Mouse (Mus musculus) thymus, postnatal 10 days (tissue): ENCODE data around the gene Rnf216.
A peak's percentile ranks its signal among the peaks of the same experiment; 100 is the strongest.

Source experiments
- DNase-seq, 2 experiments: peaks; one replicate each; pipeline ENCODE4 v3.0.0; 2021; ENCODE audit warnings: low spot score in 2 of 2

Rnf216 gene

GRCm38 (mm10) chr5:143101626-143102025 is 11.2 kb downstream of the Rnf216 start:
- no peak for DNase-seq

GRCm38 (mm10) chr5:143095256-143095655 is 17.5 kb downstream of the Rnf216 start:
- no peak for DNase-seq

GRCm38 (mm10) chr5:143092891-143093290 is 19.9 kb downstream of the Rnf216 start:
- DNase-seq = no peak

- DNase-seq = peak in 1 of 2 experiments; percentile 17
Measured at GRCm38 (mm10) chr5:143084898-143085297, 27.9 kb downstream of the Rnf216 start.

GRCm38 (mm10) chr5:143079806-143080205 is 33.0 kb downstream of the Rnf216 start:
- no peak for DNase-seq

- no peak for DNase-seq
Measured at GRCm38 (mm10) chr5:143076603-143077143, 36.1 kb downstream of the Rnf216 start.

GRCm38 (mm10) chr5:143075987-143076386 is 36.8 kb downstream of the Rnf216 start:
- no peak for DNase-seq

DNA sequence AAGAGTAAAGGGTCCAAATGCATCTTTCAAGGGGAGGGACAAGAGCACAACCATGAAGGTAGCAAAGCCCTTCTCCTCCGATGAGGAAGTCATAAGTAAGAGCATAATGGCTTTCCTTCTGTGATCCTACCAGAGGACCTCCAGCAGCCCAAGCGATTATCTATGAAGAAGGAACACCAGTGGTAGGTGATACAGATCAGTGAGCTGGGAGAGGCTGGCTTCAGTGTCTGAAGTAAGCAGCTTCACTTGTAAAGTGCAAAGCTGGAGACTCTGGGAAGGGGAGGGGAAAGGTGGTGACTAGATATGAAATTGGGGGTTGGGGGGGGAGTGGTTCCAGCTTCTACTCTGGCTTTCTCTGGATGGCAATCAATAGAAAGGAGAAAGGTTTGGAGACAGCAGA is 43.7 kb downstream of the Rnf216 start:
- DNase-seq = no peak

GRCm38 (mm10) chr5:143068382-143068781 is 44.4 kb downstream of the Rnf216 start:
- no peak for DNase-seq

GRCm38 (mm10) chr5:143066551-143066958 is 46.2 kb downstream of the Rnf216 start:
- DNase-seq = peak in 1 of 2 experiments; percentile 68

DNA sequence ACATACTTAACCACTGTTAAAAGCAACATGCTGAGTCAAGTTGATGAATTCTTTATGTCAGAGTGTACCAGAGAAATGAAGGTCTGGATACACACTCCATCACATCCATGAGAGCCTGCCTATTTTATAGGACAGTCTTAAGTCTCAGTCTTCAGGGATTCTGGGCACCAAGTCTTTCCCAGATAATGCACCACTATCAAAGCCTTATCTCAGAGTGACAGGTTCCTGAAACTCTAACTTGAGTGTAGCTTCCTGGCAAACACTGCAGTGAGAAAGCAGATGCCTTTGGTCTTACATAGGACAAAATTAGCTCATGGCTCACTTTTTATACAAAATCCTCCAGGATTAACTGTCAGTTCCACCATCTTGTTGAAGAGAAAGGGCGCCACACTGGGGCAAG is 46.7 kb downstream of the Rnf216 start:
- DNase-seq = no peak

DNA sequence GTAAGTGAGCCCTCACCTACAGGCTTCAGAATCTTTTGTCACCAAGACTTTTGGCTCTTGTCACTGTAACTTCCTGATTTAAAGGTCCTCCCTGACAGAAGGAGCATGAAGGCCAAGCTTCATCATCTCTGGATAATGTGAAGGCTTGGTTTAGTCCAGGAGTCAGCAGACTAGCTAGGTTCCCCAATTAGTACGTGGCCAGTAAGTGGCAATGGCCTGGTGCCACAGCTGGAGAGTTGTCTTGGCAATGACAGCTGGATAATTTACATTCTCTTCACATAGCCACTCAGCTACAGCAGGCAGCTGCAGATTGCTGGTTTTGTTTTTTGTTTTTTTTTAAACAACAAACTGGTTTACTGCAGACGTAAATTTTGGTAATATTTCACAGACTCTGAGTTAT is 47.6 kb downstream of the Rnf216 start:
- no peak for DNase-seq

DNA sequence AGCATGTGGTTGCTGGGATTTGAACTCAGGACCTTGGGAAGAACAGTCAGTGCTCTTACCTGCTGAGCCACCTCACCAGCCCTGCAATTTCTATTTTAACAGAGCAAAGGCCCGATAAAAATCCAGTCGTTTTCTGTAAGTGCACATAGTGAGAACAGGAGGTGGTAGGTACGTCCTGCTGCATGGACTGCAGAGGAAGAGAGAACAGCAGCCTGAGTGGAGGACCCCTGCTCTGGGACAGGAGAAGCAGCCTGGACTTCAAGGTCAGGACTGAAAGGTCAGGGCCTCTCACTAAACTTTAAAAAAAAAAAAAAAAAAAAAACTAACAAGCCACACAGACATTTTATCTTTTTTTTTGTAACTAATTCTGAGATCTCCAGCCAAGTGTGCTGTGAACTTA is 50.5 kb downstream of the Rnf216 start:
- no peak for DNase-seq

- no peak for DNase-seq
Measured at GRCm38 (mm10) chr5:143061511-143061910, 51.3 kb downstream of the Rnf216 start.

DNA sequence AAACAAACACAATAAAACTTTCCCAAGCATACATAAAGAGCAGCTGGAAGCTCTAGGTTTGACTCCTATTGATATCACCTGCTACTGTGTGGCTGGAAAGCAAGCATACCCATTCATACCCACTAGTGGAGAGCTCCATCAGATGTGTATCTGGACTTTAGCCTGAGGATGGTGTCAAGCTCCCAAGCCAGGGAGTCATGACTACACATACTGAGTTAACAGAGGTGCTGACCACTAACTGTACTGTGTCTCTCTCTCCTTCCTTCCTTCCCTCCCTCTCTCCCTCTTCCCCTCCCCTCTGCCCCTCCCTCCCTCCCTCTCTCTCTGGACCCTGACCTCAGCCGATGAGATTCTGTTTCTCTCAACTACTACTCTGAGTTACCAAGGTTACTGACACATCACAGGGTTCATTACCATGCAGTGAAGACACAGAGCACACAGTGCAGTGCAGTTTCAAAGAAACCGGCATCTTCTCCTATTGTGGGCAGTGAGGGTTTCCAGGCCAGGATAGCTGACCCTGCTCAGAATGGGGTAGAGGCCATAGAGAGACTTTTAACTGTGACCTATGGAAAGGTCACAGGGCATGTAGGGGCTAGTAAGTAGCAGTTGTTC is 51.9 kb downstream of the Rnf216 start:
- no peak for DNase-seq

GRCm38 (mm10) chr5:143059958-143060357 is 52.8 kb downstream of the Rnf216 start:
- DNase-seq = no peak

GRCm38 (mm10) chr5:143059182-143059581 is 53.6 kb downstream of the Rnf216 start:
- no peak for DNase-seq

- no peak for DNase-seq
Measured at GRCm38 (mm10) chr5:143058675-143059074, 54.1 kb downstream of the Rnf216 start.

GRCm38 (mm10) chr5:143058208-143058607 is 54.6 kb downstream of the Rnf216 start:
- DNase-seq = no peak

DNA sequence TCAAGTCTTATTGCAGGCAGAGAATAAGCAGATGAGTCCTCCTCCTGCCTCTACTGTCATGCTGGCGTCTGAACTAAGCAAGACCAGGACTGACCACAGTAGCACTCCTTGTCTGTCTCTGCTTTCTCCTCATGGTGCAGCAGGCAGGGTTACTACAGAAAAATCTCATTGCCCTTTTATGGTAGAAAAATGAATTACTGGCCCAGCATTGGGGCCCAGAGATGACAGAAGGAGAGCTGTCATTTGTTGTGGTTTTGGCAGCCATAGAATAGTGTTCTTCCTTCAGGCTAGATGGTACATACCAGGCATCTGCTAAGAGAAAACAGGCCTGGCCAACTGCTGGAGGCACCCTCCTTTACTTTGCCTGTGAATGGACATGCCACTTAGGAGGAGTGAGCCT is 55.0 kb downstream of the Rnf216 start:
- DNase-seq = no peak

DNA sequence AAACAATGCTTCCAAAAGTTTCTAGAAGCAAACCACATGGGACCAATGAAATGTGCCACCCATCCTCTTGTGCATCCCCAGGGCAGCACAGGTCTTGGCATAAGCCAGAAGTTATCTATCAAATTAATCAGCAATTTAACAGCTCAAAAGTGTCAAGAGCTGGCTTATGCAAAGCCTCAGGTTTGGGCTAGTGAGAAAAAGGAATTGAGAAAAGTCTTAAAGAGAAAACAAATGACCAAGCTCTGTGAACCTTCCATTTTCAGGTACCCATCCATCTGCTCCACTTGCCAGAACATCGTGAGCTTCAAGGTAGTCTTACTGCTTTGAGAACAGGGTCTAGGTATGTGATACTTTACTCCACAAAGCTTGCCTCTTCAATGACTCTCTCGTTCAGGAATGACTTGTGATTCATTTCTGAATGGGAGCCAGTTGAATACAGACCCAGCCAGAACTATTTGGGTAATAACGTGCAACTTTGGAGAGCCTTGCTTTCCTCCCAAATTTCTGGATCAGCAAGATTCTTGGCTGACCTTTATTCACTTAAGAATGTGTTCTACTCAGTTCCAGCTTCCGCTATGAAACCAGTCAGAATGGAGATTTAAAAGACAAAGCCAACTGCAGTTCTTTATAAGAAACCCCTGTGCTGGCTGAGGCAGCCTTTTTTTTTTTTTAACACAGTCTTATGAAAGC is 56.5 kb downstream of the Rnf216 start:
- DNase-seq = no peak

DNA sequence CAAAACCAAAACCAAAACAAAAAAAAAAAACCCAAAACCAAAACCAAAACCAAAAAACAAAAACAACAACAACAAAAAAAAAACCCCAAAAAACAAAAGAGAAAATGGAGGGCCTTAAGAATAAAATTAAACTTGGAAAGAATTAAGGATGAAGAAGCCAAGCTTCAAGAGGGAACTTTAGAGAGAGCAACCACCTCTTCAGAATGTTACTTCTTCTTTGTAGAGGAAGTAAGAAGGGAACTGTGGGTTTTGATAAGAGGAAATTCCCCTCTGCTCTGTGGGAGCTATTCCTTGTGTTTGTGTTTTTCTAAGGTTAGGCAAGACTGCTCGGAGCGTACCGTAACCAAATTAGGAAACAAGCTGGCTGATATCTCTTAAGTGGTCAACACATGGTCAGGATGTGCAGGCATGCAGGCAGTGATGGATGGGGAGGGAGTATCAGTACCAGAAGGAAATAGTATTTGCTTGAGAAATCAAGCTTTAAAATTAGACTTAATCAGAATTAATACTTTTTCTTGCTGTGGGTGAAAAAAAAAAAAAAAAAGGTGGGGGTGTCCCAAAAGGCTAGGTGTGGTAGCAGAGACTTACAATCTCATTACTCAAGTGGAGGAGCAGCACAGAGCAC is 57.2 kb downstream of the Rnf216 start:
- no peak for DNase-seq

DNA sequence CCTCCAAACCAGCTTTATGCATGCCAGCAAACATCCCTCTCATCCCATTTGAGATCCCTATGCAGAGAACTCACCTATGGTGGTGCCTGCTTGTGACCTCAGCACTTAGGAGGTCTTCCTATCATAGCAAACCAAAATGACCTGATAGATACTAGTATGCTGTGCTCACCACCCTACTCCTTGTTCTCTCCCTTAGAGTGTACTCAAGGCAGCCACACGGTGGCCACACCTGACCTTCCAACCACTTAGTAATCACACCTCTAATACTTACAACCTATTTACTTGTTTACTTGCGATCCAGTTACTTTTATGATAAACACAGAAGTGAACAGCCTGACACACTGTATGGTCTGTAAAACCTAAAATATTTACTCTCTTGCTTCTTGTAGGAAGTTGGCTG is 58.1 kb downstream of the Rnf216 start:
- no peak for DNase-seq
